Mouse (Mus musculus) adrenal gland, adult 18-20 months (tissue): Measurements from ENCODE around the gene Chst5. TPM values are rescaled to one million over a fixed set of nuclear protein-coding genes. Genes with fewer than 3 reads are reported as not detected.
"Not testable (repeated sequence)": the region's sequence is repeated elsewhere in the genome, so short reads cannot be mapped to it uniquely, and the experiment has no call there.

ENCODE experiments used
- DNase-seq, 2 experiments: peaks; one replicate each; pipeline ENCODE4 v3.0.0; 2021 to 2022; ENCODE audit warnings: low spot score in 2 of 2
- long read RNA-seq, 2 experiments: library from polyadenylated mRNA; stranded (forward); transcript quantifications; one replicate each; pipeline ENCODE4 v2.0.0; 2021
- total RNA-seq, 2 experiments: library from RNA; stranded (reverse); gene quantifications; 1 replicate in 1 of 2; 2 replicates in 1 of 2; pipeline ENCODE4 v1.2.3; 2021

Gene Chst5
- not detected for total RNA-seq
- long read RNA-seq, experiment 1: 0 reads
- long read RNA-seq, experiment 2, partial matches to known transcripts: 0 of 1 reads
- long read RNA-seq, experiment 2, other reads (novel, unspliced or antisense): 0 of 1 reads

DNA sequence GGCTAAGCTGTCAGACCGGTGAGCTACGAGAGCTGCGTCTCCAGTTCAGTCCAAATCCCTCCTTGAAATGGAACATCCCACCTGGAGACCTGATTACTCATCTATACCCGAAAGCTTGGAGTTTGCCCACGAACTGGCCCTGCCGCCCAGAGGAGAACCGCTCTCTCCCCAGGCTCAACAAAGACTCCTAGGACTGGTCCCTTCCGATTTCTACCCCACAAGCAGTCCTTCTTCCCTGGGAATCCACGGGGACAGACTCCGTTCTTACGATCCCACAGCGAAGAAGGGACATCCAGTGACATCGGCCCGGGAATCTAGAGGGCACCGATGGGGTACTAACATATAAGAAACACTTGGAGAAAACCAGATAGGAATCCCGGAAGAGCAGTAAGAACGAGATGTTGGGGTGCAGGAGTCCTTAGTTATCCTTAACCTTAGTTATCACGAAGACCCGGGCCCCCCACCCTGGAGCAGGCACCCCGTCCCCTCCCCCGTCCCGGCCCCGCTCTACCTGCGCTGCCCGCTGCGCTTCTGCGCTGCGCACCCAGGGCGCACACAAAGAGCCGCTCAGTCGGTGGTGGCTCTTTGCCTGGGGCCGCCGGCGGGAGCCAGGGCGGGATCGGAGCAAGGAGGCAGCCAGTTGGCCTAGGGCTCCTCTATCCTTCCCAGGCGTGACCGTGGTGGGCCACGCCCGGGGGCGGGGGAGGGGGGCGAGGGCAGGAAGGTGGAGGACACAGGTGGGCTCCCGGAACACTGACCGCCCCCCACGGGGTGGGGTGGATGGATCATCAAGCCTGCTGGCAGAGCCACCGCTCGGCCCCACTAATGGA is at the start of gene Chst5:
Chst5 (minus strand) TSS at position 827 of the 830 bp plus-strand sequence.
- DNase-seq: no peak

DNA sequence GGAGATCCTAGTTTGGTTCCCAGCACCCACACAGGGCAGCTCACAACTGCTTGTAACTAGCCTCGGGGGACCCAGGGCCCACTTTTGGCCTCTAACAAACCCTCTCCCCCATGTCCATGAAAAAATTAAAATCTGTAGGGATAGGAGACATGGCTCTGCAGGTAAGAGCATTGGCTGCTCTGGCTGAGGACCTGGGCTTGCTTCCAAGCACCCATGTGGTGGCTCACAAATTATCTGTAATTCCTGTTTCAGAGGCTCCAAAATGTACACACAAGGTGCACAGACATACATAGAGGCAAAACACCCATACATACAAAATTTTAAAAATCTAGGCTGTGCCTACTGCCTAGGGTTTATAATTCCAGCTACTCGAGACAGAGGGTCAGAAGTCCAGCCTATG is 47.0 kb upstream of the Chst5 start:
- no peak for DNase-seq

DNA sequence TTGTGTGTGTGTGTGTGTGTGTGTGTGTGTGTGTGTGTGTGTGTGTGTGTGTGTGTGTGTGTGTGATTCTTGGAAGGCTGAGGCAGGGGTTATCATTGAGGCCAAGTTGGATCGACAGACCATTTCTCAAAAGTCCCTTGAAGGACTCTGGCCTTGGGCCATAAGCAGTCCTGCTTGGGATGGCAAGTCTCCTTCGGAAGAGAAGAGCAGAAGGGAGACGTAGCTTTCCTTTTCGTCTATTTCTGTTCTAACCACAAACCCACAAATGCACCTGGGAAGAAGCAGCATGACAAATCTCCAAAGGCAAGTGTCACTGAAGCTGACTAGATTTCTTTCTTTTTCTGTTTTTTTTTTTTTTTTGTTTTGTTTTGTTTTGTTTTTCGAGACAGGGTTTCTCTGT is 45.6 kb upstream of the Chst5 start:
- DNase-seq: no peak

DNA sequence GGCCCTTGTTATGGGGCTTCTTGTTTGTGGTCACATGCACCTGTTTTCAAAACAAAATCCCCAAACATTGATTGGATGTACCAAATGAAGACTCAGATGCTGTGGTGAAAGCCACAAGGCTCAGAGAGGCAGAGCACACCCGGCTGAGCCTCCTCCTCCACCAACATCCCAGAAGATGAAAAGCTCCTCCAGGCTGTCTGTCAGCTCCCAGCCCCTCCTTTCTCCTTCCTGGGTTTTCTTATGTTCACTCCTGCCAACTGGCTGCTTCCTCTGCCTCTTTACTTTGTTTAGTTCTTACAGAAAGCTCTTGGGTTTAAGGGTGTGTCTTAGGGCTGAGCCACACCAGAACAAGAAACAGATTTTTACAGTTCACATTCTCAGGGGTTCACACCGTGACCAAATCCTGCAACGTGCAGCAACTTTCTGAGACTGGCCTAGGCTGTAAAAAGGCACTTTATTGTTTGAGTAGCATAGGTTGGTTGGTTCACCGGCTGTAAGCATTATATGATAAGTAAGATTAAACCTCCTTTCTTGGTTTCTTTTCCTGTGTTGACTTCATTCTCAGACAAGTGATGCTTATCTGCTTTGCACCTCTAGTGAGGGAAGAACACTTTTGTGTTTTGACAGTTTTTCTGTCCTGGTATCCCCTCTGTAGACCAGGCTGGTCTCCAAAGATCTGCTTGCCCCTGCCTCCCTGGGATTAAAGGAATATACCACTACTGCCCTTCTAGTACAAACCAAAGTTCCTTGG is 44.8 kb upstream of the Chst5 start:
- no peak for DNase-seq

DNA sequence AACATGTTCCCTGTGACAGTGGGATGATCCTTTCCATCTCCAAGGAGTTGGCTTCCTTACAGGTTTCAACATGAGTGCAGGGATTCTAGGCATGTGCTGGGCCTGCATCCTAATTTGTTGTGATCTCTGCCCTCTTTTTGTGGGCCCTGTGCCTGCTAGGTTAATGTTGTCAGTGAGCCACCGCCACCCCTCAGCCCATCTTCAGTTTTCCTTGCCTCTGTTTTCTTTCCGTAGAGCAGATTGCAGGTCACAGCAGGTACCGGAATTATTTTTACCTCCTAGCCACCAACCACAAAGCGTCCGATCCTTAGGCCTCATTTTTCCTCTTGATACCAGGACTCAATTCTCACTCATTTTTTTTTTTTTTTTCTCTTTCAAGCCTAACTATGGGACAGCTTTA is 41.7 kb upstream of the Chst5 start:
- no peak for DNase-seq

DNA sequence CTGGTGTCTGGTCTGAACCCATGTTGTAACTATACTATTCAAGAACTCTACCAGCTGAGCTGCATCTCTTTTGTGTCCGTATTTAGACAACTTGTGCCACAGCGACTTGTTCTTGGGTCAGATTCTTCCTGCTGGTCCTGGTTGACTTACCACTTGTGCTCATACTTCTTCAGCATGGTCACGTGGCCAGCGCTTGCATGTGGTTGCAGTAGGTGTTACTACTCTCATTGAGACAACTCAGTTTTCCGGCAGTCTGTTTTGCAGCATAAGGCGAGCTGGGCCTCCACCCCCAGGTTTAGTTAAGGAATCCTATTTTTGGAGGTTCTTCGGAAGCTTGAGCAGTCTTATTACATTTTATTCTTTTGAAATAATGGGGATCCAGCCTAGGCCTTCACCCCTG is 41.1 kb upstream of the Chst5 start:
- no peak for DNase-seq

DNA sequence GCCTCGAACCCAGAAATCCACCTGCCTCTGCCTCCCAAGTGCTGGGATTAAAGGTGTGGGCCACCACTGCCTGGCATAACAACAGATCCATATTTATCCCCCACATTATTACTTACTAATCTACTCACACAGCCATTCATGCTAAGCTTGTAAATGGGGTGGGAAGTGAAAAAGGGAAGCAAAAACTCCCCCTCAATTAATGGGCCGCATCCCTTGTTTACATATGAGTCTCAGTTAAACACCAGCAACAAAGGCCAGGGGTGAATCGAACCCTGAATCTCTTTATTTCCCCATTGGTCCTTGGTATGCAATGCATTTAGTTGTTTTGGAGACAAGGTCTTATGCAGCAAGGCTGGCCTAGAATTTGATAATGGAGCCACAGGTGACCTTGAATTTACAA is 40.6 kb upstream of the Chst5 start:
- DNase-seq: no peak

DNA sequence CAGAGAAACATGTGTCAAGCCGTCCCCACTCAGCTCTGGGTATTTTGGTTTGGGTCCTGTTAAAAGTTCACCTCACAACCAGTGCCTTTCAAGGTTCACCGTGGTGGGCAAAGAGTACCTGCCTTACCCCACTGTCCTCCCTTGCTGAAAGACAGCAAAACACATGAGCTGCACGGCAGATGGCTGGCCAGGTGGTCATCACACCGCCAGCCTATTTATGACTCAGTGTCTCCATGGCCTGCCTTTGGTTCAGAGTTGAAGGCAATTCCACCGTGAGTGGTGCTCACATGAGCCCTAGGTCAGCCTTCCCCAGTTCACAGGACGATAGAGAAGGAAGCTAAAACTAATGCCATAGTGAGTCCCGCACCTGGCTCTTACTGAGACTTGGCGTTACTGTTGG is 37.7 kb upstream of the Chst5 start:
- no peak for DNase-seq

DNA sequence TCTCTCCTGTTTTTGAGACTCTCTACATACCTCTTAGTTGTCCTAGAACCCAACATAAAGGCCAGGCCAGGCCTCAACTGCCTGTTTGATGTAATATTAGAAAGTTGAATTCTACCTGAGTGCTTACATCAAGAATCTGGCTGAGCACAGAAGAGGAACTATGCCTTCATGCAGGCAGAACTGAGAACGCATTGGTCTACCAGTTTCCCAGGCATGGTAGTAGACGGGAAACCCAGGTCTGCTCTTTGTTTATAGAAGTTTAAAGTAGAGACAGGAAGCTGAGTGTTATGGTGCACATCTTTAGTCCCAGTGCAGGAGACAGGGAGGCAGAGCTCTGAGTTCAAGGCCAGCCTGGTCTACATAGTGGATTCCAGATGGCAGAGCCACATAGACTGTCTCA is 36.9 kb upstream of the Chst5 start:
- no peak for DNase-seq

DNA sequence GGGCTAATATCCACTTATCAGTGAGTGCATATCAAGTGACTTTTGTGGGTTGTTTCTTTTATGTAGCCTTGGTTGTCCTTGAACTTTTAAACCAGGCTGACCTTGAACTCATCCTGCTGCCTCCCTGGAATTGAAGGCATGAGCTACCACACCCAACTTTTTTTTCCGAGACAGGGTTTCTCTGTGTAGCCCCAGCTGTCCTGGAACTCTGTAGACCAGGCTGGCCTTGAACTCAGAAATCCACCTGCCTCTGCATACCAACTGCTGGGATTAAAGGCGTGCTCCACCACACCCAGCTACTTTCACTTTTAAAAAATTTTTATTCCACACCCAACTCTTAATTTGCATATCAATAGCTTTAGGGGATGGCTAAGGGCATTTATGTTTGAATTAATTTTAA is 33.3 kb upstream of the Chst5 start:
- DNase-seq: no peak

DNA sequence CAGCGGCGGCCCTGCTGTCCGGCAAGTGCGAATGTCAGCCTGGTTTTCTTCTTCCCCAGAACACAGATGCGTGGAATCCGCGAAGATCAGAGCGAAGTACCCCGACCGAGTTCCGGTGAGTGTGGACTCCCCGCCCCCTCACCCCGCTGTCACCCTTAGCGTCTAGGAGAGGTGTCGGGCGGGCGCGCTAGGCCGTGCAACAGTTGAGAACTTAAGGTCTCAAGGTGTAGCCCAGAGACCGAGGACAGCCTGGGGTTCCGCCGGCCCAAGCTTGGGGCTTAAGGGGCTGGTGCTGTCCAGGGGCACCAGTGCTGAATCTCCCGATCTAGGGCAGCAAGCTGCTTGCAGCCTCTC is 30.8 kb upstream of the Chst5 start:
- peak; percentile 46 to 58 for DNase-seq

DNA sequence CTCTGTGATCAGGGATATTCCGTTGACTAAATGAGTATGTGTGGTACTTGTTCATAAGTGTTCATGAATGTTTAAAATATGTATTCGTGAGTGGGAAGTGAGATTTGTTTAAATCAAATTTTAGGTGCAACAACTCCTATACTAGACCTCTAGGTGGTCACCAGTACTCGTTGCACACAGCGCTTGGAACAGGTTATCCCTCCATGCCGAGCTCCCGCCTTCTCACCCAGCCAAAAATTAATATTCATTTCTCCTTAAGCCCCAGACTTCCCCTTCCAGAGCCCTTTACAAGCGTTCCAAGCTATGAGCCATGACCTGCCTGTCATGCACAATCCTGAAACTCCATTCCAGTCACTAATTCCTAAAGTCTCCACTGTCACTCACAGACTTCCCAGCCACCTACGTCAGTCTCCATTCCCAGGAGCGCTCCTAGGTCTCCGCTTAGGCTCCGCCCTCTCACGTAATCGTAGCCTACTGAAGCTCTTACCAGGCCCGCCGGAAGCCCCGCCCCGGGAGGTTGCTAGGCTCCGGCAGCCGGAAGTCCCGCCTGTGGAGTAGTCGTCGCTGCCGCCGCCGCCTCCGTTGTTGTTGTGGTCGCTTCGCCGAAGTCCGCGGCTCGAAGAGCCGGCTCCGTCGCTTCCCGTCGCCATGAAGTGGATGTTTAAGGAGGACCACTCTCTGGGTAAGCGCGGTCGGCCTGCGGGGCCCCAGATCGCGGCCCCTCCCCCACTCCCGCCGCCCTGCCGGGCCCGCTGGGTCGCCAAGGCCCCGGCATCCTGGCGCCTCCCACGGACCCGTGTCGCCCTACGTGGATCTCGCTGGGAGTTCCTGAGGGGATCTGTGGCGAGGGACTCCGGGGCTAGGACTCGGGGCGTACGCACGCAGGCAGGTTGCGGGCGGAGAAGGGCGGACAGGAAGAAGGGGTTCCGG is 30.2 kb upstream of the Chst5 start, which contains the start of gene Gabarapl2:
Gabarapl2 (plus strand) TSS at position 533 of the 930 bp plus-strand sequence.
- DNase-seq: peak; percentile 93 to 95

DNA sequence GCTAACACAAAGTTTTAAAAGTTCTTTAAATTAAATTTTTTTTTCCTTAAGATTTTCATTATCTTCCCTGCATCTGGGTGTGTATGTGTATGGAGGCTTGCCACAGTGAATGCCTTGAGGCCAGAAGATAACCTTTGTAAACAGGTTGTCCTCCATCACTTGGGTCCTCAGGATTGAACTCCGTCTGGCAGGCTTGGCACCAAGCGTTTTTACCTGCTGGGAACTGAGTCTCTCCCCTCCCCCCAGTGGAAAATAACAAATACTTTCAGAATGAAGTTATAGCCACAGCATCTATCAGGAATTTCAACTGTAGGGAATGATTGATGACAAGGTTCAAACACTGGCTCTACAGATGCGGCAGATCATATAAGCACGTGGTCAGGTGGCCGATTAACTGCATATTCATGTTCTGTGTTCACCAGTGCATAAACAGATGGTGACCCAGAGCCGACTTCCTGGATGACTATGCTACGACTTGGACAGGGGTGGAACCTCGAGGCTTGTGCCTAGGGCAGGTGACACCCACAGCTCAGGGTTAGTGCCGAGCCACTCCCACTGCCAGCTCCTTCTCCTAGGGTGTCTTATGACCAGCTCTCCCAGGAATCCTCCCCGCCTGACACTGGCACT is 29.4 kb upstream of the Chst5 start:
- peak; percentile 30 to 38 for DNase-seq

DNA sequence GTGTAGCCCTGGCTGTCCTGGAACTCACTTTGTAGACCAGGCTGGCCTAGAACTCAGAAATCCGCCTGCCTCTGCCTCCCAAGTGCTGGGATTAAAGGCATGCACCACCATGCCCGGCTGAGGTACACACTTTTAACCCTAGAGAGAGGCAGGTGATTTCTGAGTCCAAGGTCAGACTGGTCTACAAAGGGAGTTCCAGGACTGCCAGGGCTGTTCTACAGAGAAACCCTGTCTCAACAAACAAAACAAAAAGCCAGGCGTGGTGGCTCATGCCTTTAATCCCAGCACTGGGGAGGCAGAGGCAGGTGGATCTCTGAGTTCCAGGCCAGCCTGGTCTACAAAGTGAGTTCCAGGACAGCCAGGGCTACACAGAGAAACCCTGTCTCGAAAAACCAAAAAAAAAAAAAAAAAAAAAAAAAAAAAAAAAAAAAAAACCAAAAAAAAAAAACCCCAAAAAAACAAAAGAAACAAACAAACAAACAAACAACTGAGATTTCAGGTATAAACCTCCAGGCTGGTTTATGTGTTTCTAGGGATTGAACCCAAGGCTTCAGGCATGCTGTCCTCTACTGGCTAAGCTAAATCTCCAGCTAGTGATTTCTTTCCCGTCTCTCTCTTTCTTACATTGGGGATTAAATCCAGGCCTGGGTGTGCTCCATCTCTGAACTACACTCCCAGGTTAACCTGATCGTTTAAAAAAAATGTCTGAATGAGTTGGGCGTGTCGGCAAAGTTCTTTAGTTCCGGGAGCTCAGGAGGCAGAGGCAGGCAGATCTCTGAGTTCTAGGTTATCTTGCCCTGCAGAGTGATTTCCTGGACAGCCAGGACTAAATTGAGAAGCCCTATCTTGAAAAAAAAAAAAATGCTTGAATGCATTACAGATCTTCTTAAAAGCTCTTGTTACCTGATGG is 28.1 kb upstream of the Chst5 start:
- not testable (repeated sequence) for DNase-seq

DNA sequence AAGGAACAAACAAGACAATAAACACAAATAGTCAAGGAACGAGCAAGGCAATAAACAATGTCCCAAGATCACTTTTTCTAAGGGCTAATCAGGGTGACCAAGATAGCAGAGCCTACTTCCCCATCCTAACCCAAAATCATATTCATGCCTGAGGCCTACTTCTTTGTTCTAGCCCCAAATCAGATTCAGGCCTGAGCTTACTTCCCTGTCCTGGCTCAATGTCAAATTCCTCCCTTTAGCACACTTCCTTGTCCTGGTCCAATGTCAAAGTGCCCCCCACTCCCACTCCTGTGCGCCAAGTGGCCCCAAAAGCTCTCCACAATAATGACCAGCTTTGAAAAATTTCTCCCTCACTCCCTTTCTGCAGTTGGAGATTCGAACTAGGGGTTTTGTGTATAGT is 26.9 kb upstream of the Chst5 start:
- DNase-seq: no peak

DNA sequence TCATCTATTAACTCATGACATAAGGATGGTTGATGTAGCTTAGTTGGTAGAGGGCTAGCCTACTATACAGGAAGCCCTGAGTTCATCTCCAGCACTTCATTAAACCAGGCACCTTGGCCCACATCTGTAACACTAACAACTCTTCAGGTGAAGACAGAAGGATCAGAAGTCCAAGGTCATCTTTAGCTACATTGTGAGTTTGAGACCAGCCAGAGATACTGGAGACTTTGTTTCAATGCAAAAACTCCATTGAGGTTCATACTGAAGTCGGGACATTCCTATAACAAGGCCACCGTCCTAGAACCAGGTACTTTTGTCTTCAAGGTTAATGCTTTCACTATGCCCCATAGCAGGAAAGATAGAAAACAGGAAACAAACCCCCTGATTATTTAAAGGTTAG is 24.0 kb upstream of the Chst5 start:
- no peak for DNase-seq

DNA sequence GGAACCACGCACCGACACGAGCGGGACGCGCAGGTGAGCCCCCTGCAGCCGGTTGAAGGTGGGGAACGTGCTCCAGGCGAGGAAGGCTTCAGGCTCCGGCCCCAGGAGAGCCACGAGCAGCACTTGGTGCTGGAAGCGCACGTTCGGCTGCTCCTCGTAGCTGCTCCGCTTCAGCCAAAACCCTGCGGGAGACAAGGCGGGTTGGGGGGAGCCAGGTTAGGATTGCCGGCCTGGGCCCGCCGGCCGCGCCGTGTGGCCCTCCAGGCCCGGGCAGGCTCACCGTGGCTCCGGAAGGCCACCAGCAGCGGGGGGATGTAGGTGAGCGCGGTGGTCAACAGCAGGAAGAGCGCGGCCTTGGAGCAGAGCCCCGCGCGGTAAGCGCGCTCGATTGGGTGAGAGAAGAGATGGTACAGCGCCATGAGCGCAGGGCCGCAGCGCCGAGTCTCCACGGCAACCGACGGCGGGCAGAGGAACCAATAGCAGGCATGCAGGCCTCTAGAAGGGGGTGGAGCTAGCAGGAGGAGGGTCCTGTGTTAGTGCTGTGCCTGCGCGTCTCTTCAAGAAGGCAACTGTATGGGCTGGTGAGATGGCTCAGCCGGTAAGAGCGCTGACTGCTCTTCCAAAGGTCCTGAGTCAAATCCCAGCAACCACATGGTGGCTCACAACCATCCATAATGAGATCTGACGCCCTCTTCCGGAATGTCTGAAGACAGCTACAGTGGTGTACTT is 23.3 kb upstream of the Chst5 start, which contains the start of gene Tmem231:
Tmem231 (minus strand) TSS at position 534 of the 729 bp plus-strand sequence.
- DNase-seq: peak; percentile 76 to 77

DNA sequence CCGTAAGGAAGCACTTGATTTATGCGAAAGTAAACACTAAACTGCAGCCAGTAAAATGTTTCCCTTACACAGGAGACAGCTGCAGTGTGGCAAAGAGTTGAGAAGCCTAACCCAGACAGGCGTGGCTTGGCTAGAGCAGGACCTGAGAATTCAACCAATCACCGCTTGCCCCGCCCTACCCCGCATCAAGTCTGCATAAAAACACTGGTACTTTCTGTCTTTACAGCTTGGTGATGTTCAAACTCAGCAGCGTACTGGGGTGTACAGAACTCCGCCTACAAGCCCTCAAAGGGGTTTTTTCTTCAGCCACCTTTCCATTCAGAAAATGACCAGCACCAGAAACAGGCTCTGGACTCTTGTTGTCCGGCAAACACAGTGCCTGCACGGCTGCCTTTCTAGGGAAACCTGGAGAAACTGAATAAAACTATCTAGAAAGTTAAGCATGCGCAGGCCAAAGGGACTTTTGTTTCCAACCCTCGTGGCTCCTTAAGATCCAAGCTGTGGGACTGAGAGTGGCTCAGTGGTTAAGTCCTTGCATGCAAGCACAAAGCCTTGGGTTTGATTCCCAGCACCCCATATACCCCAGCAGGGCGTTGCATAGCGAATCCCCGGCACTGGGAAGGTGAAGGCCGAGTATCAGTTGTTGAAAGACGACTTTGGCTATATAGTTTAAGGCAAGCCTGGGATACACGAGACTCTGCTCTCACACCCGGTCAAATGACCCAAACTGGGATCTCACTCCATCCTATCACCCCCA is 22.5 kb upstream of the Chst5 start:
- peak; percentile 26 to 47 for DNase-seq
